Mouse (Mus musculus) ovary, postnatal 14 days (tissue): ENCODE measurements around the gene Ssna1.

Experiments
- DNase-seq: peaks from one replicate; pipeline ENCODE4 v3.0.0; 2022; ENCODE audit warnings: low spot score

Gene Ssna1

GRCm38 (mm10) chr2:25271827-25272511 is at the start of gene Ssna1, which contains the start of gene Anapc2:
Ssna1 (minus strand) TSS chr2:25272438.
Anapc2 (plus strand) TSS chr2:25272478.
- peak; percentile 99 for DNase-seq

- no peak for DNase-seq
Measured at GRCm38 (mm10) chr2:25320084-25320483, 47.8 kb upstream of the Ssna1 start.

GRCm38 (mm10) chr2:25318971-25319773 is 46.9 kb upstream of the Ssna1 start, which contains the start of gene Grin1:
Grin1 (minus strand) TSS chr2:25319187.
- DNase-seq: peak; percentile 63

GRCm38 (mm10) chr2:25318119-25318966 is 46.1 kb upstream of the Ssna1 start:
- DNase-seq: no peak

- no peak for DNase-seq
Measured at GRCm38 (mm10) chr2:25311491-25311891, 39.3 kb upstream of the Ssna1 start.

GRCm38 (mm10) chr2:25310969-25311368 is 38.7 kb upstream of the Ssna1 start:
- DNase-seq: no peak

- no peak for DNase-seq
Measured at GRCm38 (mm10) chr2:25310180-25310579, 37.9 kb upstream of the Ssna1 start.

- DNase-seq: no peak
Measured at GRCm38 (mm10) chr2:25305587-25306359, 33.5 kb upstream of the Ssna1 start.

GRCm38 (mm10) chr2:25304657-25305541 is 32.7 kb upstream of the Ssna1 start:
- DNase-seq: no peak

GRCm38 (mm10) chr2:25303931-25304656 is 31.9 kb upstream of the Ssna1 start:
- DNase-seq: no peak

GRCm38 (mm10) chr2:25303452-25303851 is 31.2 kb upstream of the Ssna1 start:
- DNase-seq: no peak

- DNase-seq: no peak
Measured at GRCm38 (mm10) chr2:25298046-25298445, 25.8 kb upstream of the Ssna1 start.

GRCm38 (mm10) chr2:25297093-25297492 is 24.9 kb upstream of the Ssna1 start:
- DNase-seq: no peak

GRCm38 (mm10) chr2:25293706-25294105 is 21.5 kb upstream of the Ssna1 start:
- DNase-seq: no peak

- peak; percentile 72 for DNase-seq
Measured at GRCm38 (mm10) chr2:25292856-25293255, 20.6 kb upstream of the Ssna1 start.

GRCm38 (mm10) chr2:25292054-25292544 is 19.9 kb upstream of the Ssna1 start:
- no peak for DNase-seq

- no peak for DNase-seq
Measured at GRCm38 (mm10) chr2:25291184-25292053, 19.2 kb upstream of the Ssna1 start.

GRCm38 (mm10) chr2:25290816-25291130 is 18.5 kb upstream of the Ssna1 start:
- no peak for DNase-seq
